Mouse (Mus musculus): ENCODE results near the gene Cop1.

The Cop1 gene

DNA sequence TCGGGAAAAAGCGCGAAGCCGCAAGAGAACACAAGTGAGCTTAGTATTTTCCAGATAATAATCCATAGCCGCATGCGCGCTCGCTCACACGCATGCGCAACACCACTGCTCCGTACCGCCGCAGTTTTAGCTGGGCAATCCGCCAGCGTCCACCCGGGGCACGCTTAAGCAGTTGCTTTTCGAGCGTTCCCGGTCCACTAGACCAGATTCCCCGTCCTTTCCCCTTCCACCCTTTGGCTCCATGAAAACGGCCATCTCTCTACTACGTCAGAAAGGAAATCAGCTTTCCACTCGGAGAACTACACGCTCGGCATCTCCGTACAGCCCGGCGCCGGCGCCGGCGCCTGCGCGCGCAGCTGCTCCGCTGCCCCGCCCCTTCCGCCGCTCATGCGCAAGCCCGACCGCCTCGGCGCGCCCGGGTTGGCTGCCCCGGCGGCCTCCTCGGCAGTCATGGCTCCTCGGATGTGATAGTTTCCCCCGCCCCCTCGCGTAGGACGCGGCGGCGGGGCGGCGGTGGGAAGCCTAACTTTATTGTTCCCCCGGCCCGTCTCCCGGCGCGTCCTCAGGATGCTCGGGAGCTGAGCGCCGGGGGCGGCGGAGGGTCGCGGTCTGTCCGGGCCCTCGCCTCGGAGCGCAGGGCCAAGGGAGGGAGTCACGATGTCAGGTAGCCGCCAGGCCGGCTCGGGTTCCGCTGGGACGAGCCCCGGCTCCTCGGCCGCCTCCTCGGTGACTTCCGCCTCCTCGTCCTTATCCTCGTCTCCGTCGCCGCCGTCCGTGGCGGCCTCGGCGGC is at the start of gene Cop1:
TSS of gene Cop1 (plus strand) at position 540 of the 791 bp plus-strand sequence.
- peak; percentile 86 to 90 for DNase-seq (ENCODE audit: low read depth in 2 of 2, low spot score in 2 of 2)

DNA sequence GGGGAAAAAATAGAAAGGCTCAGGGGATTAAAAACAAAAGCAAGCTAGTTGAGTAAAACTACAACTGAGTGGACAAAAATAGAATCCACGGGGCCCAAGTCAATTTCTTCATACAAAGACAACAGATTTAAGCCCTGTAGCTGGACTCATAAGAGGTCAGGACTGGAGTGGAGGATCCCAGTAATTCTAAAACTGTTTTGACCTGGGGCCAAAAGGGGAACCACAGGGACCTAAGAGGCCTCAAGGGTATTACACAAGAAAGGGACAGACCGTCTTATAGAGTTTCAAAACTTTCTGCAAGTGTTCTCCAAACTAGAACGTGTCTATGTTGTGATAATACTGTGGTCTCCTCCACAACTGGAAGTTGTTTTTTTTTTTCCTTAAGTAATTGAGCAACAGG is 45.4 kb upstream of the Cop1 start:
- DNase-seq (ENCODE audit: low read depth in 2 of 2, low spot score in 2 of 2): no peak

DNA sequence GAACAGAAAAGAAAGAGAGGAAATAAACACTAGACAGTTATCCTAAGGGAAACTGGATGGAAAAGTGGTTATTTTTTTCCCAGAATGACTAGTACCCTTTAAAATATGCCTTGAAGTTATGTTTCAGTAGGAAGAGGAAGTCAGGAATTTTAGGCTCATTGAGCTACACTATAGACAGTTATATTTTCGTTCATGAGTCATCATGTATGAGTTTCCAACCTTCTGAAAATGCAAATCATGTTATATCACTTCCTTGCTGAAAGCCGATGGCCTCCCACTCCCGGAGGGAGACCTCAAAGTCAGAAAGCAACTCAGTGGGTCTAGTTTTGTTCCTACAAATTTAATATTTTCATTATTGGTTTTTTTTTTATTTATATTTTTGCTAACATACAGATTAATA is 33.5 kb upstream of the Cop1 start:
- no peak for DNase-seq (ENCODE audit: low read depth in 2 of 2, low spot score in 2 of 2)

DNA sequence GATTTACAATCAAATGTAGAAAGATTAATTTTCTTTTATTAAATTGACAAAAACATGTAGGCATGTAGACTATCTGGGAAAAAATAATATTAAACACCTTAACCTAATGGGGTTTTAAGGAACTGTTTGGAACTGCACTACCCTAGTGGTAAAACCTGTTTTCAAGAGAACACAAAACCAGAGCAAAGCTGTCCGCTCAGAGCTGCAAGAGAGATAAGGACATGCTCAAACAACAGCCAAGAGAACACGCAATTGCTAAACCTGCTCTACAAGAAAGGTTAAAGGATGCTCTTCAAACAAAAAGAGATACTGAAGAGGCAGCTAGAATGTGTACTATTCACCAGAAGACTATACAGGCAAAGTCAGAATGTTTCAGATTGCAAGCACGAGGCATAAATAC is 32.5 kb upstream of the Cop1 start:
- DNase-seq (ENCODE audit: low read depth in 2 of 2, low spot score in 2 of 2): no peak

DNA sequence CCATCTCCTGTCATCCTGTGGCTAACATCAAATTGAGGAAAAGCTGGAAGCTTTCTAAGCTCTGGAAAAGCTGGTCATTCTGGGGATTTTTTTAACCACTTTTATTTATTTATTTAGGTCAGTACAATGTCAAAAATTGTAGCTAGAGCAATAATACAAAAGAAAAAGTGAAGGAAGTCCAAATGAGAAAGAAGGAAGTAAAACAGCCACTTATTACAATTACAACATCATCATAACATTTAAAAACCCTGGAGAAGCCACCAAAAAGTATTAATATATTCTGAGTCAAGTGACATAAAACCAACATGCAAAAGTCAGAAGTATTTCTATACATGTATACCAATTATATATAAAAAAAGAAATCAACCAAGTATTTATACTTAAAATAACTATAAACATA is 30.9 kb upstream of the Cop1 start:
- DNase-seq (ENCODE audit: low read depth in 2 of 2, low spot score in 2 of 2): no peak

DNA sequence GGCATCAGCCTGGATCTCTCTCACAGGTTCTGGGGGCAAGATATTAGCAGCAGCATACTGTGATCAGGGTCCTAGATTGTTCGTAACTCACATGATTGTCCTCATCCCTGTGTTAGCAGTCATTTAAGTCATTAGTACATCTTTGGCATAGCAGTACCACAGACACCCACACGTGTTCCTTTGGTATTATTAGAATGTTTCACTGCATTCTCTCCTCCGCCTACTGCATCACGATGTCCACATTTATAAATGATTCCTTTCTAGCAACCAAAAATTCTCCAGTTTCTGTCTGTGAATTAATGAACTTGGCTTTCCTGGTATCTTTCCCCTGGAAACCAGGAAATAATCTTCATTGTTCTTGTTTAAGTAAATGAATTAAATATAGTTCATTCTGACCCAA is 20.4 kb upstream of the Cop1 start:
- DNase-seq (ENCODE audit: low read depth in 2 of 2, low spot score in 2 of 2): no peak

DNA sequence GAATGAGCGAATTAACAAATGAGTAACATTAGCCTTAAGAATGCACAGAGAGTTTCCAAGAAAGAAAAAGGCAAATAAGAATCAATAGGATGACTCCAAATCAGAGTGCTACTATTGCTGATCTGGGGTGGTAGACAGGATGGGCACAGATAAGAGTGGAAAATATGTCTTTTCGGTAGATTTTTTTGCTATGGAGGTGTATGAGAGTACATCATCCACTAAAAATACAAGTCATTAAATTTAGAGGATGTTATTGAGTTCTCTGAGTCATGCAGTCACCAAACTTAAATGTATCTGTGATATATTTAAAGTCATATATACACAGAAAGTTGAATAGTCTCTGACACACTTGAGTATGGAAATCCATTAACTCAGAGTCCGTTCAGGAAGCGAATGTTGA is 14.7 kb upstream of the Cop1 start:
- DNase-seq (ENCODE audit: low read depth in 2 of 2, low spot score in 2 of 2): no peak

DNA sequence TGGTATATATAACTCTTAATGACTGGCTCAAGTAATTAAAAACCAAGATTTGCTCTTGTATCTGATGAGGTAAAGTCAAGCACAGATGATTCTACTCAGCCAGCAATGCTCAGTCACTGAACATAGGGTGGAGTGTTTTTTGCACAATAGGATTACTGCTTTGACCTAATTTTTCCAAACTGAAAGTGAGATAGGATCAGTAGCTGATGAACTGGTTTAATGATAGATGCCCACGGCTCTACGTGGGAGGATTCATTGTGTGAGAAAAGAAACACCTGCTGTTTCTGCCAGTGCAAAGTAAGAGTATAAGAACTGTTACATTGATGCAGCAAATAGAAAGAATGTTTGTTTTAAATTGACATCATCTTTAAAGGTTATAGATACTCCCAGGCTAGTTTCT is 10.1 kb upstream of the Cop1 start:
- DNase-seq (ENCODE audit: low read depth in 2 of 2, low spot score in 2 of 2): no peak

DNA sequence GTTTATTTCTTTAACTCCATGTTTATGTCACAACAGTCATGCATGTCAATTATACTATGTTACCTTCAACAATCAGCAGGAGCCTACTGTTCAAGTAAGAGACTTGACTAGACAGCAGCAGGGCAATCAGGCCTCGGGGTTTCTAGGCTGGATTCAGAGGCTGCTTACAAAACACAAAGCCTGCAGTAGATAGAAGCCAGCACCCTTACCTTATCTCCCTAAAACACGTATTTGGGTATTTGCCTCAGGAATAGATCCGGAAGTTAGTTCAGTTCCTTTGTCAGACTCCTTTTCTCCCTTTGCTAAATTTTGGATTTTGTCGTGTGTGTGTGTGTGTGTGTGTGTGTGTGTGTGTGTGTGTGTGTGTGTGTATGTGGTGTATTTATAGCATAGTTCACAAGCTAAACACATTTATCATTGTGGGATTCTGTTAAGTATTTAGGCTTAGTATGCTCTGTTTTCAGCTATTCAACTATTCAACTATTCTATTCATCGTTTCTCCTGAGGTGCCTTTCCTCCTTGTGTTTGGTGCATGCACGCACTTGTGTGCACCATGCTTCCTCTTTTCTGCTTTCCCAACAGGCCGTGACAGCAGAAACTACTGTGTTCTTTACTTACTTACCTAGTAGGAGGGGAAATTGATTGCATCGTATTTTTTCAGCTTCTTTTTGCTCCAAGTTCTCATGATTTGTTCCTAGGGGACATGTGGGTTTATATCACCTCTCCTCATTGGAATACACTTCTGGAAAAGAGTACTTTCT is 6.9 kb upstream of the Cop1 start:
- no peak for DNase-seq (ENCODE audit: low read depth in 2 of 2, low spot score in 2 of 2)

DNA sequence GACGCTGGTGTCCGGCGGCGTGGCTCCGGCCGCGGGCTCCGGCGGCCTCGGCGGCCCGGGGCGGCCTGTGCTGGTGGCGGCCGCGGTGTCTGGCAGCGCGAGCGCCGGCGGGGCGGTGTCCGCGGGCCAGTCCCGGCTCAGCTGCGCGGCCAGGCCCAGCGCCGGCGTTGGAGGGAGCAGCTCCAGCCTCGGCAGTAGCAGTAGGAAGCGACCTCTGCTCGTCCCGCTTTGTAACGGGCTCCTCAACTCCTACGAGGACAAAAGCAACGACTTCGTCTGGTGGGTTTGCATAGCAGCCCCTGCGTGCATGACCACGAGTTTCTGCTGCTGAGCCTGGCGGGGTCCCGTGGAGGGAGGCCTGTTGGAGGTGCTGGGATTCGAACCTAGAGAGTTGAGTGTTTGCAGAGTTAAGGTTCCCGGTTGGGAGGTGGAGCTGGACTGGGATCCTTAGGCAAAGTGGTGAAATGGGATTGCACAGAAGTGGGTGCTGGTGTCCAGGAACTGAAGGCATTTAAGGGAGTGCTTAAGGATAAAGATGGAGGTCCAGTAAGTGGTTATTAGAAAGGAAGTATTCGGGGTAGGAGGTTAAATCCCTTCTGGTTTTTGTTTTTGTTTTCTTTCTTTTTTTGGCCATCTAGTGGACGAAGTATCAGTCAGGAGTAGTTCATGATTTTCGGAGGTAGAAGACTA is 597 bp downstream of the Cop1 start:
- peak; percentile 14 to 33 for DNase-seq (ENCODE audit: low read depth in 2 of 2, low spot score in 2 of 2)

DNA sequence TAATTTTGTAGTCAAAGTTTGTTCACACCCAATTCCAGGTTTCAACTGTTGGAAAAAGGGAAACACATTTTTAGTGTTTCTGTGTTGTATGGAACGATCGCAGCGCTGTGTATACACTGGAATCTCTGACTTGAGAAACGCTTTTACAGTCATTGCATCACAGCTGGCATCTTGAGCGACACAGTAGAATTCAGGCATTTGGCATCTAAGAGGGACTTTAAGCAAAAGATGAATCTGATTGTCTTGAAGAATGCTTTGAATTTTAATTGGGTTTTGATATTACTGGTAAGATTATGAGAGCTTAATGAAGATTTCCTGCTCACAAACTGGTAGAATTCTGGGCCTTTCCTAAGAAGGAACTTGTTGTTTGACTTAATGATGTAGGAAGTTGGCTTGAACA is 1.3 kb downstream of the Cop1 start:
- no peak for DNase-seq (ENCODE audit: low read depth in 2 of 2, low spot score in 2 of 2)

DNA sequence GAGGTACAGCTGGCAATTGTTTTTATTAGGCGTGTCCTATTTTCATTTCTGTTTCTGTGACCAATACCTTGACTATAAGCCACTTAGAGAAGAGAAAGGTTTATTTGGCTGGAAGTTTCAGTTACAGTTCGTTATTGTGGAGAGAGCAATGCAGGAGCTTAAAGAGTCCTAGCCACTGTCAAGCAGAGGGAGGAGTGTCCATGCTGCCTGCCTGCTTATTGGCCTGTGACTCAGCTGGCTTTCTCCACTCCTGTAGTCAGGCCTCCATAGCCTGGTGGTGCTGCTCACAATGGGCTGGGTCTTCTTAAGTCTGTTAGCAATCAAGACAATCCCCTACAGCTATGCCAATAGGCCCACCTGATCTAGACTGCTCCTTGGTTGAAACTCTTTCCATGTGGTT is 2.4 kb downstream of the Cop1 start:
- no peak for DNase-seq (ENCODE audit: low read depth in 2 of 2, low spot score in 2 of 2)

DNA sequence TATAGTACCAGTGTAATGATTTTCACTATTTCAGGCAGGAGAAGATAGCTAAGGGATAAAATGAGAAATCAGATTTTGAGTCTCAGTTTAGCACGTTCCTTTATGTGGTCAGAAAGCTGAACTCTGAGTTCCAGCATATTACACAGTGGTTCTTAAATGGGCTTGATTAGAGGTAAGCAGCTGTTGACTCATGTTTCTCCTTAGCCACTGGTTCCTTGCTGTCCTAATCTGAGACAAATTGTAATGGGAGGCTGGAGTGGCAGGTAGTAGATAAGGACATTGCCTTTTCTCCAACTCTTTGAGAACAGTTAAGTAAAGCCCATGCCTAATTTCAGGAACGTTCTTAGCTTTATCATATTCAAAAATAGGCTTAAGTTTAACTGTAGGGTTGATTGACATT is 3.6 kb downstream of the Cop1 start:
- no peak for DNase-seq (ENCODE audit: low read depth in 2 of 2, low spot score in 2 of 2)

DNA sequence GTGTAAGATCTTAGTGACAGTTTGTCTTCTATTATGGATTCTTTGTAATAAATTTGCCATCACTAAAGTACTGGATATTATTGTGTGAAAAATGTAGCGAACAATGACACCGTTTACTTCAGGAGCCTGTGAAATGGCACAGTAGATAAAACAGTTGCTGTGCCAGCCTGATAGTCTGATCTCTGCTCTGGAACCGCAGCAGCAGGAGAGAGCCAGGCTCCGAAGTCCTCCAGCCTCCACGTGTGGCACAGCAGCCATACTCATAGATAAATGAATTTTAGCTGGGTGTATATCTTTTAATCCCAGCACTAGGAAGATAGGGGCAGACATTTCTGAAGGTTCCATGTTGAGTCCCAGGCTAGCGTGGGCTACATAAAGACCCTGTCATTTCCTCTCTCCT is 6.0 kb downstream of the Cop1 start:
- DNase-seq (ENCODE audit: low read depth in 2 of 2, low spot score in 2 of 2): no peak

DNA sequence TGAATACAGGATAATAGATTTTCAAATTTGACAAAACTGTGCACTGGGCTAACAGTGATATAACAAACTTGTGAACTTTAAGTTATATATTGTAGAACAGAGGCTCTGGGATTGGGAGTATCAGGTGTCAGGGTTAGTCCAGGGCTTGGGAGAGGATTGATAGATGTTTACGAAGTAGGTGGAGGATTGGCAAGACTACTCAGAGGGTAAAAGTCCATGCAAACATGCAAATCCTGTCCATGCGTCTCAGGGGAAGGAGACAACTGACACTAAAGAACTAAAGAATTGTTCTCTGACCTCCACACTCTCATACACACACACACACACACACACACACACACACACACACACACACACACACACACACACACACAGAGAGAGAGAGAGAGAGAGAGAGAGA is 18.2 kb downstream of the Cop1 start:
- DNase-seq (ENCODE audit: low read depth in 2 of 2, low spot score in 2 of 2): no peak

DNA sequence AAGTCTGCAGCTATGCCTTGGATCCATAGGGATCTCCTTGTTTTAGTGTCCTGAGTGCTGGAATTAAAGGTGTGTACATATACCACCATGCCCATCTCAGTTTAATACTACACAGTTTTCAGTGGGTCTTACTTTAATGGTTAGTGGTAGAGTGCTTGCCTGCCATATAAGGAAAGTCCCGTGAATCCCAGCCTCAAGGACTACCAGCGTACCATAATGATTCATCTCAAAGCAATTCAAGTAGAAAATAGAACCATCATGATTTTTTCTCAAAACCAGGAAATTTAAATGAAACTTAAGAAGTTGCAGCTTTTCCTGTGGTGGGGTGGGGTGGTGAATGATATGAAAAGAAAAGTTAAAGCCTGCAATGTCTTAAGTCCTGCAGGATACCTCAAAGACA is 21.0 kb downstream of the Cop1 start:
- DNase-seq (ENCODE audit: low read depth in 2 of 2, low spot score in 2 of 2): no peak

DNA sequence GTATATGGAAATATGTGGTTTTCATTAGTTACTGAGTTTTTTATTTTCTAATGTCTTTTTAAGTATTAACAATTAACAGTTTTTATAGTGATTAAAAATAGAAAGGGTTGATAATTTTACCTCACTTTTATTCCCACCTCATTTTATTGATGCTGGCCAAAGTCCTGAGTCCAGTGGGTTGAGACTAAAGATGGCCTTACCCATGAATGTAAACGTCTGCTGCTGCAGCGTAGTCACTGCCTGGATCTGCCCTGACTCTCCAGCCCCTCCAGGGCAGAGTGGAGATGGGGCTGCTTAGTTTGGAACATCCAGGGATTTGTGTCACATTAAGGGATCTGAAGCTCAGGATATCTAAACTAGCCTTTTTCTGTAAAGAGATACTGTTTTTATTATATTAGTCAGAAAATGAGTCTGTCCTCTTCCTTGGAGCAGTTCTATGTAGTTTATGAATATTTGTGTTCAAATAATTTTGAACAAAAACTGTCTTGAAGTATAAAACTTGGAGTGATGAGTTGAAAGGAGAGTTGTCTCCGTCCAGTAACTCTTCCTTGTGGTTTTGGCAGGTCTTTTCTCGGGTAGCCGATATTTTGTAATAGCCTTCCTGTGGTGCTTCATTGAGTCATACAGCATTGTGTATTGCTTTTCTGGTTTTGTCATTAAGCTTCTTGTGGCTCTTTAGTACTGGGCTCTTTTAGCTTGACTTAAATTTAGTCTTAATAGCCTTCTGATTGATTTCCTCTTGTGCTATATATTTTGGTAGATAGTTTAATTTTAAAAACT is 23.0 kb downstream of the Cop1 start:
- no peak for DNase-seq (ENCODE audit: low read depth in 2 of 2, low spot score in 2 of 2)

DNA sequence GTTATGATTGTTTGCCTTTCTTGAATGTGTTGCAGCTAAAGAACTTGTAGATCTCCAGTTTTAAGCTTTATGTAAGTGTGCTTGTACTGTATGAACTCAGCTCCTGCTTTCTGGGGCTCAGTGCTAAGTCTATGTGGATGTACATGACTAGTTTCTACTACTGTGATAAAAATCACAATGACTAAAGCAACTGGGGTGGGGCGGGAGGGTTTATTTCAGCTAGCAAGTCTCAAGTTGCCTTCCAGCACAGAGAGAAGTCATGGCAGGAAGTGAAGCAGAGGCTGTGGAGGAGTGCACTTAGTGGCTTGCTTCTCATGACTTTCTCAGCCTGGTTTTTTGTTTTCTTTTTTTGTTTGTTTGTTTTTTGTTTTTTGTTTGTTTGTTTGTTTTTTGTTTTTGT is 24.4 kb downstream of the Cop1 start:
- DNase-seq (ENCODE audit: low read depth in 2 of 2, low spot score in 2 of 2): no peak

DNA sequence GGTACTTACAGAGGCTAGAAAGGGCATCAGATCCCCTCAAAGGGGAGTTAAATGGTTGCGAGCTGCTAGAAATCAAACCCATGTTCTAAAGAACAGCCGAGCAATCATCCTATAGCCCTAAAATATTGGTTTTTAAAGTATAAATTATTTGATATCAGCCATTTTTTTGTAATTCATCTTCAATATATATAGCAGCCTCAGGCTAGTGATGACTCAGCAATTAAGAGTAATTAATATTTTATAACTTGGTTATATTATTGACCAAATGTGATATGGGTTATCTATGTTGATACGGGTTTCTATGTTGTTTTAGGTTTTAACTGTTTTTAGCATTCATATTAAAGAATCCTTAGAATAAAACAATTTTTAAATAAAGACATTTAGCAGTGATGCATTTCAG is 31.7 kb downstream of the Cop1 start:
- no peak for DNase-seq (ENCODE audit: low read depth in 2 of 2, low spot score in 2 of 2)

DNA sequence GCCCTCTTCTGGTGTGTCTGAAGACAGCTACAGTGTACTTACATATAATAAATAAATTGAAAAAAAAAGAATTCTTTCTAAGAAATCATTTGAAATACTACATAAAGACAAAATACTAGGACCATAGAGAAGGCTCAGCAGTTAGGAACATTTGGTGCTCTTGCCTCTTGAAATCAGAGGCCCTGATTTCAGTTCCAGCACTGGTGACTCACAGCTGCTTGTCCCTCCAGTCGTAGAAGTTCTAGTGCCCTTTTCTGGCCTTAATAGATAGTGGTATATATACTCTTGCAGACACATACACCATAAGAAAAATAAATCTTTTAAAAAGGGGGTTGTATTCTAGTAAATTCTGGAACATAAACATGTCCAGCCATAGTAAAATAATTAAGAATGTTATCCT is 48.0 kb downstream of the Cop1 start:
- no peak for DNase-seq (ENCODE audit: low read depth in 2 of 2, low spot score in 2 of 2)

DNA sequence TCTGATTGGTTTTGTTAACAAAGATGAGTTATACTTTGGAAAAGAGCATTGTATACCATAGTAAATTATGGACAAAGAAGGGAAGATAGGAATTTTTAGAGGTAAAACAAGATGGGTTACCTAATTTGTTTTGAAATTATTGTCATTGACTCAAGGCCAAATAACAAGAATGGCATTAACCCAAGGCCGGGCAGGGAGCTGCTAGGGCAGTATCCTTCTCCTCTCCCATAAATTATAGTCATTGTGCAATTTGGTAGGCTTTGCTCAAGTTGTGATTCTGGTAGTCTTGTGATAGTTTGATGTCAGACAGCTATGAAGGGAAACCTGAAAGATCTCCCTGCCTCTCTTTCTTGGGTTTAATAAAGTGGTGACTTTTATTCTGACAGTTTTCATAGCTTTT is 49.7 kb downstream of the Cop1 start:
- no peak for DNase-seq (ENCODE audit: low read depth in 2 of 2, low spot score in 2 of 2)

All from CD8-positive naive resting alpha-beta T cell, adult 2 months (primary cell).